Mouse (Mus musculus) c-Kit-positive CD71-positive TER-119-negative erythroid progenitor cells, embryonic 14.5 days (primary cell): ENCODE measurements around the gene Ltbr.
"Not testable (repeated sequence)": the region's sequence is repeated elsewhere in the genome, so short reads cannot be mapped to it uniquely, and the experiment has no call there.

Source experiments
- DNase-seq: peaks from one replicate; pipeline ENCODE4 v3.0.0-alpha.2; 2013; ENCODE audit warnings: low read depth

The Ltbr gene

DNA sequence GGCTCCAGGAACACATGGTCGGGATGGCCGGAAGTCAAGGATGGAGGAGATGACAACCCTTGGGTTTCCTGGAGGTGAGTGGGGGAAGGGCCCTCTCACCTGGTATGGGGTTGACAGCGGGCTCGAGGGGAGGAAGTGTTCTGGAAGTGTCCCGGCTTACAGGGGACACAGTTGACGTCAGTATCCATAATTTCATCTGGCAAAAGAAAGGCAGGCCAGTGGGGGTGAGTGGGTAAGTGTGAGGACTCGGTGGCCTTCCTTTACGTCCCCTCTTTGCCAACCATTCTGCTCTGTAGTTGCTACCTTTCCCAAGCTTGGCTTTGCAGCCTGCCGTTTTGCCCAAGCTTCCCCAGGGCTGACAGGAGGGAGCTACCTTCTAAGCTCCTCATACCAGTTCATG lies 1.5 kb downstream of the Ltbr start:
- no peak for DNase-seq

- no peak for DNase-seq
These were observed 4.3 kb downstream of the Ltbr start for GRCm38 (mm10) chr6:125309406-125309805.

GRCm38 (mm10) chr6:125308921-125309320 lies 4.8 kb downstream of the Ltbr start:
- no peak for DNase-seq

GRCm38 (mm10) chr6:125307091-125307490 lies 6.6 kb downstream of the Ltbr start:
- DNase-seq: no peak

DNA sequence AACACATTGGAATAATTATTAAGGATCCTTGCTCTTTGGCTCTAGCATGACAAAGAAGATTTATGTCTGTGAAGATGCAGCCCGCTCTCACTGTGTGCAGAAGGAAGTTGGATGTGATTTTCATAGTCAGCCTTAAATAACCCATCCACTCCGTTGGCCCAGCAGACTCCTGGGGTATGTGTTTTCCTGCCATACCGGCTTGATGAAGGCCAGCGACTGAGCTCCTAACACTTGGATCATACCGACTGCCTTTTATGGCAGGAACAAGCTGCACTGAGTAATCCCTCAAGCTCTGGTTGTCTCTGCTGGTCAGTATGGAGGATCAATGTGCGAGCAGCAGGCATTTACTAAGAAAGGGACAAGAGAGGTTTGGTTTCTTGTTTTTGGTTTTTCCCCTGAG lies 8.2 kb downstream of the Ltbr start:
- DNase-seq: no peak

- not testable (repeated sequence) for DNase-seq
These were observed 9.3 kb downstream of the Ltbr start for GRCm38 (mm10) chr6:125304408-125304807.

- DNase-seq: no peak
These were observed 10.4 kb downstream of the Ltbr start for GRCm38 (mm10) chr6:125303242-125303641.

DNA sequence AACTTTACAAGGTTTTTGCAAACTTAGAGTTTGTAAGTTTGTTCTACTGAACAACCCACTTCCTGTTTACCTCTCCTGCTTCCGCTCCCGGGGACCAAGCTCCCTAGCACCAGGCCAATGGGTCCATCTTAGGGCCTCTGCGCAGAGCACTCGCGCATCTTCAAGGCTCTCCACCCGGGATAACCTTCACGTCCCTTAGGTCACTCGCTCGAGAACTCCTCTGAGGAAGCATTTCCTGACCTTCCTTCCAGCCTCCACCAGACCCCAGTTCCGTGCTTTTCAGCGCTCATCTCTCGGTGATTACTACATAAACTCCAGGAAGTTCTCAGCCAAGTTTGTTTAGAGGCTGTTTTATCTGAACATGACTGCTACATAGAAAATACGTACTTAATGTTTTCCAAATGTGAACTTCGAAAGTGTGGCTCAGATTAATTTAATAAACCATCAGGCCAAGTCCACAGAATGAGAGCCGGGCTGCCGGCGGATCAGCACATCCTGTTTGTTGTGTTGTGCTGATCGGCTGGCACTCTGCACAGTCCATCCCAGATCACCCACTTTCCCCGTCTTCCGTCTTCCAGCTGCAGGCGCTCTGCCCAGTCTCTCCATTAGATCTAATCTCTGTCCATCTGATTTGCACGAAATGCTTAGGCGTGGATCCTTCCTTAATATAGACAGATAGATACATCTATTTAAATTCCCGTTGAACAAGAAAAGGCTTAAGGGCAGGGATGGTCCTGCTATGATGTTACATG lies 11.3 kb downstream of the Ltbr start:
- no peak for DNase-seq

- DNase-seq: no peak
These were observed 12.7 kb downstream of the Ltbr start for GRCm38 (mm10) chr6:125300982-125301381.

DNA sequence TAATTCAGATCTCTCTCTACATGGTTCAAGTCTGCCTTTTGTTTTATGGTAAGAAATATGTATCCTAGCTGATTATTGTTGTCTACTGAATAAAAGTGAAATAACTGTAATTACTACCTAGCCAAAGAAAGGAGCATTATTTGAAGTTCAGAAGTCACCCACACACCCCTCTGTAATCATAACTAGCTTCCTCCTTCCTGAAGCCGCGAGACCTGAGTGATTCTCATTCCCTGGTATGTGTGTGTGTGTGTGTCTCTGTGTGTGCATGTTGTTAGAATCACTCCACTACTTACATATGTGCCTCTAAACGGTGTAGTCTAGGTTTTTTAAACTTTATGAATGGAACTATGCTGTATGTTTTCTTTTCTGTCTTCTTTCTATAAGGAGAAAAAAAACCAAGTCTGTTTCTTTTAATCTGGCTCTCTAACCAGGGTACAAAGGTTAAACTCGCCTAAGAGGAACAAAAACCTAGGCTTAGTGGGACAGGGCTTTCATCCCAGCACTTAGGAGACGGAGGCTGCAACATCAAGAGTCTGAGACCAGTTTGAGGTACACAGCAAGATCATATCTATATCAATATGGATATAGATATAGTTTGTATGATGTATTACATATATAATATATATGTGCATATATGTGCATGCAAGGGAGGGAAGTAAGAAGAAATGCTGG lies 16.4 kb downstream of the Ltbr start:
- no peak for DNase-seq

- no peak for DNase-seq
These were observed 19.6 kb downstream of the Ltbr start for GRCm38 (mm10) chr6:125294049-125294448.

DNA sequence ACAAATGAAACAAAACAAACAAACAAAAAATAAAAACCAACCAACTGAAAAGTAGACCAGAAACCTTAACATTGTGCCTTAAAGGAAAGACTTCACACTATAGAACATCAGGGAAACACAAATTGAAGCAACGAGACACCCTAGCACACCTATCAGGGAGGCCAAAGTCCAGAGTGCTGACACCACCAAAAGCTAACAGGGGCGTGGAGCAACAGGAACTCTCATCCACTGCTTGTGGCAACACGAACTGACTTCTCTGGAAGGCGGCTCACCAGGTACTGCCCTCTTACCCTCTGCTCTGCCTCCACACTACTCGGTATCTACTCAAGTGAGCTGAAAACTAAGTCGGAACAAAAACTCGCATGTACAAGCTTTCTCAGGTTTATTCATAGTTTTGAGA lies 21.4 kb downstream of the Ltbr start:
- no peak for DNase-seq

GRCm38 (mm10) chr6:125291329-125291728 lies 22.4 kb downstream of the Ltbr start:
- no peak for DNase-seq

DNA sequence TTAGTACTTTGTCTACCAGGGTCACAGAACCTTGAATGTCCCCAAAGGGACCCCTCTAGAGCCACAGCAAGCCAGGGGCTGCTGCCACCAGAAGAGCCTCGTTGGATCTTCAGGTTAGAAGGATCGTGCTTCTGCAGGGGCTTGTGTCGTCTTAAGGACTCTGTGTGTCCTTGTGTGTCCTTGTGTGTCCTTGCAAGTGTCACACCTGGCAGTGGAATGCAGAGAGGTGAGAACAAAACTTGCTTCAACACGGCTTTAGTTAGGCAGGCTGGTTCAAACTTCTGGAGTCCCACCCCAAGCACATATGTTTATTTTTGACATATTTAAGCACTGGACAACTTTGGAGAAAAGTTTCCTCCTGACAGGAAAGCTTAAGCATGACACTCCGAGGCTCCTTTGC lies 25.0 kb downstream of the Ltbr start:
- DNase-seq: no peak

GRCm38 (mm10) chr6:125286944-125287343 lies 26.7 kb downstream of the Ltbr start:
- DNase-seq: no peak

DNA sequence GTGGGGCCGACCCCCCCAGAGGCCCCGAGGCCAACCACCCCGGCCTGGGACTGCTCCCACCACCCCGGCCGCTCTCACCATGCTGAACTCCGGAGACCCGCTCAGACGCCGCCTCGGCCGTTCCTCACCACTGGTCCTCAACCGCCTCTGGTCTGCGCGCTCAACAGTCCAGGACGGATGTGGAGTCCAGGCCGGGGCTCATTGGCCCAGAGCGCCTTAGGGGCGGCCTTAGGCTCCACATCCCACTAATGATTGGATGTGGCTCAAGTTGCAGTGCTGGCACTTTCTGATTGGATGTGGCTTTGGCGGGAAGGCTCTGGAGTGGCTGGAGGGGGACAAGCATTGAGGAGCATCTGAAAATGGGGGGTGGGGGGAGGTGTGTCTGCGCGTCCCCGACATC lies 27.8 kb downstream of the Ltbr start, which contains the start of gene Tuba3a:
Gene Tuba3a (minus strand): TSS at position 153 of the 400 bp plus-strand sequence.
- DNase-seq: no peak

DNA sequence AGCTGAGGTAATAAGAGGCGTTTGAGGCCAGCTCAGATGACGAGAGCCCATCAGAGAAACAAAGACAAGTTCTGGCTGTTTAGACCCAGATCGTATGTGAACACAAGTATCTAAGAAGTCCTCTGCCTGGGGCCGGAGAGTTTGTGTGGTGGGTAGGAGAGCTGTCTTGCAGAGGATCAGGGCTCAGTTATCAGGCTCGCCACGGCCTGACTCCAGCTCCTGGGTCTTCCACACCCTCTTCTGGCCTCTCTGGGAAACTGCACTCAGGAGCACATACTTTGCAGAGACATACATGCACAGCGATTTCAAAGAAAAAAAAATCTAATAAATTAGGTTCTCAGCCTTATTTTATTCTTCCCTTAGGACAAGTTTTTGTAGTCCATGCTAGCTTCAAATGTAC lies 28.9 kb downstream of the Ltbr start:
- DNase-seq: no peak

- no peak for DNase-seq
These were observed 29.4 kb downstream of the Ltbr start for GRCm38 (mm10) chr6:125284250-125284649.

- DNase-seq: not testable (repeated sequence)
These were observed 31.0 kb downstream of the Ltbr start for GRCm38 (mm10) chr6:125282721-125283120.

DNA sequence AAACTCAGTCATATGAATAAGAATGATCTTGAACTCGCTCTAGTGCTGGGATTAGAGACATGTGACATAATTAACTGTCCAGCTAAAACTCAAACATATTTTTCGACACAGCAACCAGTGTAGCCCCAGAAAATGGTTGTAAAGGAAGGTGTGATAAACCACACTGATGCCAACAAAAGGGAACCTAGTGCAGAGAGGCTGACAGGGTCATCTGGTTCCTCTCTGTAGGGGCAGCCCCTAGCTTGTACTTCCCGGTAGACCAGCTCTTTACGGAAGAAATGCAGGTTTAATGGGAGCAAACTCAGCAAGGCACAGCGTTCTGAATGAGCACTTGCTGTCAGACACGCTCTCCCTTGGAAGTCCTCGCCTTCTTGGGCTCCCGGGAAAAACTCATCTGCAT lies 34.0 kb downstream of the Ltbr start:
- DNase-seq: no peak

- no peak for DNase-seq
These were observed 38.7 kb downstream of the Ltbr start for GRCm38 (mm10) chr6:125274841-125275563.

- DNase-seq: no peak
These were observed 41.4 kb downstream of the Ltbr start for GRCm38 (mm10) chr6:125272228-125272785.
